Mouse (Mus musculus) CH12.LX (cell line): ENCODE data around the gene Impg1.

Experiments
- CHD1 ChIP-seq: IDR thresholded peaks from 2 replicates; pipeline ENCODE4 v1.6.1; 2012; ENCODE audit warnings: low read depth, low read length, improper control_type of control experiment, inconsistent platforms
- CTCF ChIP-seq, 2 experiments: IDR thresholded peaks in 1 of 2; conservative IDR thresholded peaks in 1 of 2; 2 replicates each; pipeline ENCODE4 v1.5.1; 2011 to 2012; ENCODE audit warnings: low read depth in 2 of 2, low read length in 2 of 2, improper control_type of control experiment in 1 of 2, inconsistent platforms in 1 of 2, mild to moderate bottlenecking in 1 of 2, moderate library complexity in 1 of 2
- E2F4 ChIP-seq: IDR thresholded peaks from 2 replicates; pipeline ENCODE4 v1.6.1; 2011; ENCODE audit warnings: low read depth, low read length, improper control_type of control experiment; ENCODE audit not compliant: insufficient replicate concordance
- ELF1 ChIP-seq: IDR thresholded peaks from 2 replicates; pipeline ENCODE4 v1.6.1; 2014; ENCODE audit warnings: low read depth, mild to moderate bottlenecking, inconsistent platforms, low read length, improper control_type of control experiment
- EP300 ChIP-seq: IDR thresholded peaks from 2 replicates; pipeline ENCODE4 v1.6.1; 2011; ENCODE audit warnings: low read length, improper control_type of control experiment
- KAT2A ChIP-seq: IDR thresholded peaks from 2 replicates; pipeline ENCODE4 v1.6.1; 2012; ENCODE audit warnings: low read length, improper control_type of control experiment, inconsistent platforms; ENCODE audit not compliant: insufficient replicate concordance
- NELFE ChIP-seq: IDR thresholded peaks from 2 replicates; pipeline ENCODE4 v1.6.1; 2011; ENCODE audit warnings: low read depth, low read length, improper control_type of control experiment
- POLR2A ChIP-seq: IDR thresholded peaks from 2 replicates; pipeline ENCODE4 v1.6.1; 2011; ENCODE audit warnings: low read depth, mild to moderate bottlenecking, improper control_type of control experiment, low read length
- RCOR1 ChIP-seq: conservative IDR thresholded peaks from 2 replicates; pipeline ENCODE4 v1.6.1; 2012; ENCODE audit warnings: low read depth, mild to moderate bottlenecking, inconsistent platforms, low read length, improper control_type of control experiment
- USF2 ChIP-seq: conservative IDR thresholded peaks from 2 replicates; pipeline ENCODE4 v1.6.1; 2011; ENCODE audit warnings: low read depth, low read length, improper control_type of control experiment
- ZC3H11A ChIP-seq: IDR thresholded peaks from 2 replicates; pipeline ENCODE4 v1.6.1; 2012; ENCODE audit warnings: low read depth, mild to moderate bottlenecking, inconsistent platforms, low read length, improper control_type of control experiment
- ZMIZ1 ChIP-seq: IDR thresholded peaks from 2 replicates; pipeline ENCODE4 v1.6.1; 2012; ENCODE audit warnings: low read depth, mild to moderate bottlenecking, inconsistent platforms, low read length, improper control_type of control experiment

- TF ChIP-seq POLR2A = no peak
- no peak for TF ChIP-seq ZC3H11A
- no peak; a peak in 1 of 4 replicates for TF ChIP-seq CTCF (conservative IDR thresholded peaks at IDR 0.05 in 1 of 2, IDR thresholded peaks at IDR 0.05 in 1 of 2; ENCODE audit: low read depth in 2 of 2, low read length in 2 of 2)
- no peak for TF ChIP-seq USF2
- TF ChIP-seq NELFE = no peak
- no peak for TF ChIP-seq KAT2A
- TF ChIP-seq ZMIZ1 = no peak
- TF ChIP-seq EP300 = no peak
- no peak for TF ChIP-seq E2F4
- TF ChIP-seq CHD1 = no peak
- TF ChIP-seq RCOR1 = no peak
- no peak for TF ChIP-seq ELF1
Observed at GRCm38 (mm10) chr9:80277157-80277556, 188.1 kb downstream of the Impg1 start.
